Mouse (Mus musculus) T-cell, adult 66 days (primary cell): Measurements from ENCODE around the gene Lhfpl3. TPM values are rescaled to one million over a fixed set of nuclear protein-coding genes. Genes with fewer than 3 reads are reported as not detected.

Experiments
- total RNA-seq, 2 experiments: library from RNA; stranded (reverse); gene quantifications; 3 replicates in 1 of 2; 4 replicates in 1 of 2; pipeline ENCODE4 v1.2.4; 2023

Gene Lhfpl3
- under 1 TPM; 0.17 to 0.21 TPM for total RNA-seq

GRCm38 (mm10) chr5:22745885-22746532 lies at the start of gene Lhfpl3:
Gene Lhfpl3 (plus strand): TSS chr5:22746059.

Other genes with a start within 250 kb of the Lhfpl3 start
- gene Orc5, start 195.6 kb upstream of the Lhfpl3 start, total RNA-seq, result 10 to 100 TPM; 26.3 to 26.6 TPM